Mouse (Mus musculus) C2C12 (cell line): ENCODE results near the gene Zfp429.

Source experiments
- CTCF ChIP-seq: IDR thresholded peaks from one replicate; pipeline ENCODE4 v1.5.1; 2011; ENCODE audit not compliant: control insufficient read depth, insufficient read depth, insufficient read length
- USF1 ChIP-seq: IDR thresholded peaks from one replicate; pipeline ENCODE4 v1.6.1; 2011; ENCODE audit warnings: low read depth, mild to moderate bottlenecking, control low read depth, moderate library complexity

DNA sequence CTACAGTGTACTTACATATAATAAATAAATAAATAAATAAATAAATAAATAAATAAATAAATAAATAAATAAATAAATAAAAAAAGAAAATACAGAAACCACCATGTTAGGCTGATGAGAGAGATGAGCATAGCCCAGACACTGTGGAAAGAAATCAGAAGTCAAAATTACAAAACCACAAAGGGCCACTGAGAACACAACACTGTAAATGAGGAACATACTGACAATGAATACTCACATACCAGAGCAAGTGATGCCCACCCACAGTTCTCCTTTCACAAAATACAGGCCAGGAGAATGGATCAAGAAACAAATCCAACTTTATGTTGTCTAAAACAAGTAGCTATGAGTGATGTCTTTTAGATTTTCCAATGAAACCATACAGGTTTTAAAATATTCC lies 47.8 kb downstream of the Zfp429 start:
- no peak for TF ChIP-seq CTCF
- TF ChIP-seq USF1: no peak
